Mouse (Mus musculus): ENCODE data around the gene Serpina11. TPM values are rescaled to one million over a fixed set of nuclear protein-coding genes. Genes with fewer than 3 reads are reported as not detected.

Gene Serpina11
- polyA plus RNA-seq (2015; fragmentation: Nextera tagmentation; extraction: Ambion mirVana), result 0.13 TPM in 1 of 2 replicates, not detected in the other

GRCm38 (mm10) chr12:103989857-103990256 lies at the start of gene Serpina11:
Gene Serpina11 (minus strand): TSS chr12:103989957.

DNA sequence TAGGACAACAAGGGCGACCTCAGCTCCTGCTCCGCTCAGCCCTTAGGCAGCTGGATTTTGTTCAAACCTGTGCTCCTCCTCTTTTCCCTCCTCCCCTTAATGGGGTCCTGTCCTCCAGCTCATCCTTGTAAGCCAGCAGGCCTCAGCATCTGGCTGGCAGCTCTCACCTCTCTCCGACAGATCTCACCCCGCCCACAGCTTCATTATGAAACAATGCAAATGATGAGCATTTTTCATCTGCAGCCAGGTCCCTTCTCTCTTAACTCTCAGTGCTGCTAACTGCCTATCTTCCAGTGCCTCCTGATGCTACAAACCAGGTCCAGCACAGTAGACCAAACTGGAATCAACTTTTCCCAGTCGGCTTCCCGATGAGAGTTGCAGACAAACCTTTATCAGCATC lies 23.9 kb upstream of the Serpina11 start, which contains the start of gene Serpina9:
Gene Serpina9 (minus strand): TSS at position 136 of the 400 bp plus-strand sequence.

DNA sequence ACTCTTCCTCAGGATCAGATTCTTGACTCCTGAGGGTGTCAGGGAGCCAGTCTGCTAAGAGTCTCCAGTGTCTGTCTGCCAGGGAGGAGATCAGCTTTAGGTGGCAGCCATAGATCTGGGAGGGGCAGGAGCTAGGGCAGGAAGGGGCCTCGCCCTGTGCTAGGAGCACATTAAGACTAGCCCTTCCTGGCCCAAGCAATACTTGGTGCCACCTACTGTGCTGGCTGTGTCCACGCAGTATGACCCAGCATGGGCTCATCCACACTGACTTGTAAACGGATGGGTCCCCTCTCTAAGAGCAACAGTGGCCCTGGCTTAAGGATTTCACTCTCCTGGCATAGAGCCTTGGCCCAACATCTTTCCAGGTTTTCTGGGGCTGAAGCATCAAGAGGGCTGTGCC lies 31.0 kb downstream of the Serpina11 start, which contains the start of gene Serpina1e:
Gene Serpina1e (minus strand): TSS at position 178 of the 400 bp plus-strand sequence.

Other genes starting within 250 kb of the Serpina11 start
- 0.55 and 1.5 TPM in 2 replicates for gene Serpina1d, start 216.4 kb downstream of the Serpina11 start, polyA plus RNA-seq (2015; fragmentation: Nextera tagmentation; extraction: Ambion mirVana)
- gene Serpina1b, start 159.6 kb downstream of the Serpina11 start, polyA plus RNA-seq (2015; fragmentation: Nextera tagmentation; extraction: Ambion mirVana), result 0.57 and 1.8 TPM in 2 replicates
- gene Serpina1a, start 126.4 kb downstream of the Serpina11 start, polyA plus RNA-seq (2015; fragmentation: Nextera tagmentation; extraction: Ambion mirVana), result 0.47 and 0.59 TPM in 2 replicates
- gene Serpina1c, start 85.1 kb downstream of the Serpina11 start, polyA plus RNA-seq (2015; fragmentation: Nextera tagmentation; extraction: Ambion mirVana), result 0.23 and 0.35 TPM in 2 replicates
- gene Serpina1e, start 31.0 kb downstream of the Serpina11 start, polyA plus RNA-seq (2015; fragmentation: Nextera tagmentation; extraction: Ambion mirVana), result 0.79 and 2.2 TPM in 2 replicates
- 0.04 TPM in 1 of 2 replicates, not detected in the other for gene Serpina9, start 23.8 kb upstream of the Serpina11 start, polyA plus RNA-seq (2015; fragmentation: Nextera tagmentation; extraction: Ambion mirVana)
- gene Serpina12, start 54.5 kb upstream of the Serpina11 start, polyA plus RNA-seq (2015; fragmentation: Nextera tagmentation; extraction: Ambion mirVana), result not detected in 2 replicates
- gene Serpina5, start 111.2 kb upstream of the Serpina11 start, polyA plus RNA-seq (2015; fragmentation: Nextera tagmentation; extraction: Ambion mirVana), result not detected in 2 replicates
- not detected in 2 replicates for gene Serpina3a, start 122.8 kb upstream of the Serpina11 start, polyA plus RNA-seq (2015; fragmentation: Nextera tagmentation; extraction: Ambion mirVana)
- 0.35 and 0.69 TPM in 2 replicates for gene Serpina3b, start 138.0 kb upstream of the Serpina11 start, polyA plus RNA-seq (2015; fragmentation: Nextera tagmentation; extraction: Ambion mirVana)
- 0.07 TPM in 2 replicates for gene Serpina3c, start 163.9 kb upstream of the Serpina11 start, polyA plus RNA-seq (2015; fragmentation: Nextera tagmentation; extraction: Ambion mirVana)
- 0.66 and 0.78 TPM in 2 replicates for gene Serpina3f, start 224.6 kb upstream of the Serpina11 start, polyA plus RNA-seq (2015; fragmentation: Nextera tagmentation; extraction: Ambion mirVana)
- gene Serpina3g, start 246.3 kb upstream of the Serpina11 start, polyA plus RNA-seq (2015; fragmentation: Nextera tagmentation; extraction: Ambion mirVana), result 18.5 and 19.8 TPM in 2 replicates